ENCODE assay signal across 8 mouse cellular contexts in genomic region chrX:36864609-36865328, GRCm38 (mm10). TPM values are rescaled to one million over a fixed set of nuclear protein-coding genes. Genes with fewer than 3 reads are reported as not detected.
DNase-seq lines count a peak whose midpoint lies in the region; ATAC-seq and TF ChIP-seq lines count a peak whose summit lies in the region.

No protein-coding gene starts in this region.

- no peaks in the 10 kb centered on the region for H3K27me3 ChIP-seq in heart, embryonic 16.5 days (ENCODE audit: control insufficient read depth, insufficient read depth, low read length)
- no peaks in the 10 kb centered on the region for H3K27me3 ChIP-seq in G1E (ENCODE audit: insufficient read depth, low read length)
- no peaks in the 10 kb centered on the region for H3K27me3 ChIP-seq in hindbrain, embryonic 10.5 days (ENCODE audit: insufficient read depth, poor library complexity, severe bottlenecking)
- H3K27me3 ChIP-seq in midbrain, embryonic 10.5 days (ENCODE audit: low read depth, poor library complexity, severe bottlenecking) = no peaks in the 10 kb centered on the region

- no peak for DNase-seq in heart, adult 9 months (ENCODE audit: low spot score in 2 of 2)
- no peak for DNase-seq in G1E (ENCODE audit: low spot score)
- DNase-seq in hindbrain, embryonic 10.5 days (ENCODE audit: low spot score) = no peak
- DNase-seq in midbrain, embryonic 10.5 days (ENCODE audit: low spot score) = no peak
- DNase-seq in layer of hippocampus, postnatal 25 days (ENCODE audit: extremely low spot score in 1 of 2, low spot score in 1 of 2) = no peak
- DNase-seq in cerebellum, postnatal 4 days (ENCODE audit: low spot score in 2 of 2) = no peak

- peak overlapping the region; percentile 49 for H3K4me2 ChIP-seq in heart, embryonic 16.5 days (ENCODE audit: low read depth, low read length)

- H3K27ac ChIP-seq in heart, embryonic 16.5 days (ENCODE audit: low read length) = no peak overlapping the region; the same call in 1 of the 2 replicates
- H3K27ac ChIP-seq in hindbrain, embryonic 10.5 days = peak overlapping the region; percentile 72; the same call in 1 of the 2 replicates
- no peak overlapping the region for H3K27ac ChIP-seq in midbrain, embryonic 10.5 days (replicated peaks)

- H3K4me3 ChIP-seq in heart, embryonic 16.5 days (ENCODE audit: low read length) = peak overlapping the region; percentile 54
- H3K4me3 ChIP-seq in G1E (ENCODE audit: low read depth, low read length) = peak overlapping the region; percentile 70; the same call in 1 of the 2 replicates
- H3K4me3 ChIP-seq in hindbrain, embryonic 10.5 days = peak overlapping the region; percentile 55
- H3K4me3 ChIP-seq in midbrain, embryonic 10.5 days = peak overlapping the region; percentile 59

- peak overlapping the region; percentile 64 for H3K9ac ChIP-seq in heart, embryonic 16.5 days (ENCODE audit: low read length)

- TF ChIP-seq CTCF in G1E (IDR thresholded peaks at IDR 0.05; ENCODE audit: low read depth, low read length) = no peak

- no peak for ATAC-seq in heart, embryonic 16.5 days (replicated peaks; ENCODE audit: extremely low read depth, insufficient read depth, low FRiP score)
- no peak for ATAC-seq in G1E (ENCODE audit: extremely low read depth, insufficient number of reproducible peaks, low FRiP score, poor library complexity, severe bottlenecking)
- ATAC-seq in monocyte, adult 5-6 weeks (replicated peaks; ENCODE audit: insufficient number of reproducible peaks, low FRiP score, low TSS enrichment, poor library complexity, severe bottlenecking) = no peak

- peaks cover 6% of the 10 kb centered on the region for H3K4me1 ChIP-seq in heart, embryonic 16.5 days (ENCODE audit: control insufficient read depth, insufficient read depth, low read length)
- H3K4me1 ChIP-seq in G1E (ENCODE audit: insufficient read depth, low read depth, low read length) = peaks cover 6% of the 10 kb centered on the region
- peaks cover 6% of the 10 kb centered on the region; the same call in 1 of the 2 replicates for H3K4me1 ChIP-seq in hindbrain, embryonic 10.5 days (replicated peaks)
- H3K4me1 ChIP-seq in midbrain, embryonic 10.5 days = peaks cover 8% of the 10 kb centered on the region

- H3K36me3 ChIP-seq in heart, embryonic 16.5 days (ENCODE audit: control insufficient read depth, insufficient read depth) = no peaks in the 10 kb centered on the region
- H3K36me3 ChIP-seq in G1E (replicated peaks) = peaks cover 15% of the 10 kb centered on the region
- H3K36me3 ChIP-seq in hindbrain, embryonic 10.5 days = no peaks in the 10 kb centered on the region
- no peaks in the 10 kb centered on the region for H3K36me3 ChIP-seq in midbrain, embryonic 10.5 days

- 49% methylated on average over 8 of the region's 8 CpGs for WGBS in heart, embryonic 16.5 days
- WGBS in hindbrain, embryonic 10.5 days = 54% methylated on average over 8 of the region's 8 CpGs
- WGBS in midbrain, embryonic 10.5 days = 55% methylated on average over 8 of the region's 8 CpGs

- no peaks in the 10 kb centered on the region for H3K9me3 ChIP-seq in heart, embryonic 16.5 days (replicated peaks; ENCODE audit: control insufficient read depth, low read length)
- H3K9me3 ChIP-seq in G1E (replicated peaks) = no peaks in the 10 kb centered on the region
- H3K9me3 ChIP-seq in hindbrain, embryonic 10.5 days = no peaks in the 10 kb centered on the region
- no peaks in the 10 kb centered on the region for H3K9me3 ChIP-seq in midbrain, embryonic 10.5 days (replicated peaks)

RNA-seq across cellular contexts. Expression of gene Ube2a, which starts 8.9 kb away (rescaled TPM):
- 137 and 144 TPM in 2 replicates for polyA plus RNA-seq in heart, embryonic 16.5 days (2015; fragmentation: Nextera tagmentation; extraction: Ambion mirVana)
- 53.4 and 58.1 TPM in 2 replicates for total RNA-seq in G1E (2014; fragmentation: Nextera tagmentation)
- 16.0 and 16.4 TPM in 2 replicates for total RNA-seq in G1E (2017)
- polyA plus RNA-seq in G1E (2012) = 108 and 126 TPM in 2 replicates
- 133 TPM in 2 replicates for polyA plus RNA-seq in hindbrain, embryonic 10.5 days (2016; fragmentation: Nextera tagmentation; extraction: Ambion mirVana)
- 131 TPM in 2 replicates for polyA plus RNA-seq in midbrain, embryonic 10.5 days (2016; fragmentation: Nextera tagmentation; extraction: Ambion mirVana)
- 10 to 100 TPM; 55.8 to 61.8 TPM for total RNA-seq in layer of hippocampus, postnatal 25 days (2021)
- total RNA-seq in monocyte, adult 5-6 weeks (2017) = 21.9 to 37.5 TPM (median 22.4 TPM) in 3 replicates

RNA-seq across cellular contexts. Expression of gene C330007P06Rik, which starts 9.1 kb away (rescaled TPM):
- polyA plus RNA-seq in heart, embryonic 16.5 days (2015; fragmentation: Nextera tagmentation; extraction: Ambion mirVana) = 19.4 and 20.4 TPM in 2 replicates
- total RNA-seq in G1E (2014; fragmentation: Nextera tagmentation) (33.8 and 36.3 TPM in 2 replicates), G1E (2017) (77.7 and 83.2 TPM in 2 replicates)
- 1.6 and 2.1 TPM in 2 replicates for polyA plus RNA-seq in G1E (2012)
- polyA plus RNA-seq in hindbrain, embryonic 10.5 days (2016; fragmentation: Nextera tagmentation; extraction: Ambion mirVana) = 25.1 and 31.5 TPM in 2 replicates
- polyA plus RNA-seq in midbrain, embryonic 10.5 days (2016; fragmentation: Nextera tagmentation; extraction: Ambion mirVana) = 30.9 and 32.1 TPM in 2 replicates
- total RNA-seq in layer of hippocampus, postnatal 25 days (2021) = 10 to 100 TPM; 37.0 to 39.3 TPM
- total RNA-seq in monocyte, adult 5-6 weeks (2017) = 62.8 to 68.6 TPM (median 66.6 TPM) in 3 replicates

RNA-seq across cellular contexts. Expression of gene Nkrf, which starts 37.9 kb away (rescaled TPM):
- 0.63 and 0.72 TPM in 2 replicates for polyA plus RNA-seq in heart, embryonic 16.5 days (2015; fragmentation: Nextera tagmentation; extraction: Ambion mirVana)
- total RNA-seq in G1E (2014; fragmentation: Nextera tagmentation) (20.2 and 23.1 TPM in 2 replicates), G1E (2017) (10.3 and 12.2 TPM in 2 replicates)
- 1.4 and 1.5 TPM in 2 replicates for polyA plus RNA-seq in G1E (2012)
- 3.0 and 4.7 TPM in 2 replicates for polyA plus RNA-seq in hindbrain, embryonic 10.5 days (2016; fragmentation: Nextera tagmentation; extraction: Ambion mirVana)
- 2.8 and 4.3 TPM in 2 replicates for polyA plus RNA-seq in midbrain, embryonic 10.5 days (2016; fragmentation: Nextera tagmentation; extraction: Ambion mirVana)
- 10 to 100 TPM; 31.8 to 32.4 TPM for total RNA-seq in layer of hippocampus, postnatal 25 days (2021)
- 2.1 to 7.4 TPM (median 5.8 TPM) in 3 replicates for total RNA-seq in monocyte, adult 5-6 weeks (2017)
